Mouse (Mus musculus) CH12.LX (cell line): ENCODE data around the gene Cntrl.

Experiments used
- CTCF ChIP-seq, 2 experiments: IDR thresholded peaks in 1 of 2; conservative IDR thresholded peaks in 1 of 2; 2 replicates each; pipeline ENCODE4 v1.5.1; 2011 to 2012; ENCODE audit warnings: low read depth in 2 of 2, low read length in 2 of 2, improper control_type of control experiment in 1 of 2, inconsistent platforms in 1 of 2, mild to moderate bottlenecking in 1 of 2, moderate library complexity in 1 of 2
- MAZ ChIP-seq: IDR thresholded peaks from 2 replicates; pipeline ENCODE4 v1.6.1; 2012; ENCODE audit warnings: low read depth, mild to moderate bottlenecking, inconsistent platforms, low read length, improper control_type of control experiment, moderate library complexity
- MXI1 ChIP-seq: IDR thresholded peaks from 2 replicates; pipeline ENCODE4 v1.6.1; 2011; ENCODE audit warnings: mild to moderate bottlenecking, low read depth, low read length, improper control_type of control experiment
- POLR2A ChIP-seq: IDR thresholded peaks from 2 replicates; pipeline ENCODE4 v1.6.1; 2011; ENCODE audit warnings: low read depth, mild to moderate bottlenecking, improper control_type of control experiment, low read length
- ZMIZ1 ChIP-seq: IDR thresholded peaks from 2 replicates; pipeline ENCODE4 v1.6.1; 2012; ENCODE audit warnings: low read depth, mild to moderate bottlenecking, inconsistent platforms, low read length, improper control_type of control experiment
- ZNF384 ChIP-seq: IDR thresholded peaks from 2 replicates; pipeline ENCODE4 v1.6.1; 2012; ENCODE audit warnings: low read depth, low read length, improper control_type of control experiment, inconsistent platforms

DNA sequence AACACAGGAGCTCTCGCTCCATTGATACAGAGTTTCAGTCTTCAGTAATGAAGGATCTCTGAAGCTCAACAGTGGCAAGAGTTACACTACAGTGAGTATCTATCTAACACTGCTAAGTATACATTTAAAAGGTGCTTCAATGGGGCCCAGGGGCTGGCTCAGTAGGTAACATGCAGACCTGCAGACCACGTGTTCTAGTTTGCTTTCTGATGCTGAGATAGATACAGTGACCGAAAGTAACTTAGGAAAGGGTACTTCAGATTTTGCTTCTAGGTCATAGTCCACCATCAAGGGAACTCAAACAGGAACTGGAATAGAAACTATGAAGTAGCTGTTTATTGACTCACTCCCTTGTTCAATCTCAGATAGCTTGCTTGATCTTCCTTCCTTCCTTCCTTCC is 102.4 kb downstream of the Cntrl start:
- TF ChIP-seq MXI1 (no peak), POLR2A (no peak), CTCF (conservative IDR thresholded peaks at IDR 0.05 in 1 of 2, IDR thresholded peaks at IDR 0.05 in 1 of 2; ENCODE audit: low read depth in 2 of 2, low read length in 2 of 2) (no peak), ZNF384 (no peak), ZMIZ1 (no peak), MAZ (no peak)
